Mouse (Mus musculus): Measurements from ENCODE around the gene Sbk2.
"Not testable (repeated sequence)": the region's sequence is repeated elsewhere in the genome, so short reads cannot be mapped to it uniquely, and the experiment has no call there.

The Sbk2 gene

GRCm38 (mm10) chr7:4964272-4964671, at the start of gene Sbk2:
Gene Sbk2 (minus strand): TSS chr7:4964406.
- DNase-seq (ENCODE audit: low spot score in 2 of 2), result peak; percentile 78 to 85

- no peak for DNase-seq (ENCODE audit: low spot score in 2 of 2)
Measured at GRCm38 (mm10) chr7:5012681-5013513, 48.7 kb upstream of the Sbk2 start.

- DNase-seq (ENCODE audit: low spot score in 2 of 2), result no peak
Measured at GRCm38 (mm10) chr7:5008229-5008628, 44.0 kb upstream of the Sbk2 start.

GRCm38 (mm10) chr7:5002876-5003275, 38.7 kb upstream of the Sbk2 start:
- not testable (repeated sequence) for DNase-seq (ENCODE audit: low spot score in 2 of 2)

GRCm38 (mm10) chr7:4999876-5000275, 35.7 kb upstream of the Sbk2 start:
- no peak for DNase-seq (ENCODE audit: low spot score in 2 of 2)

- no peak for DNase-seq (ENCODE audit: low spot score in 2 of 2)
Measured at GRCm38 (mm10) chr7:4996934-4997333, 32.7 kb upstream of the Sbk2 start.

GRCm38 (mm10) chr7:4996003-4996895, 32.0 kb upstream of the Sbk2 start, which contains the start of gene Zfp579:
Gene Zfp579 (minus strand): TSS chr7:4996158.
- DNase-seq (ENCODE audit: low spot score in 2 of 2), result peak; percentile 92 to 97

GRCm38 (mm10) chr7:4995268-4996002, 31.2 kb upstream of the Sbk2 start:
- no peak for DNase-seq (ENCODE audit: low spot score in 2 of 2)

- no peak for DNase-seq (ENCODE audit: low spot score in 2 of 2)
Measured at GRCm38 (mm10) chr7:4993999-4994788, 30.0 kb upstream of the Sbk2 start.

GRCm38 (mm10) chr7:4993347-4993998, 29.3 kb upstream of the Sbk2 start:
- DNase-seq (ENCODE audit: low spot score in 2 of 2), result no peak

GRCm38 (mm10) chr7:4988250-4988649, 24.0 kb upstream of the Sbk2 start:
- no peak for DNase-seq (ENCODE audit: low spot score in 2 of 2)

GRCm38 (mm10) chr7:4976832-4977231, 12.6 kb upstream of the Sbk2 start:
- no peak for DNase-seq (ENCODE audit: low spot score in 2 of 2)

GRCm38 (mm10) chr7:4975455-4975854, 11.2 kb upstream of the Sbk2 start:
- DNase-seq (ENCODE audit: low spot score in 2 of 2), result no peak

GRCm38 (mm10) chr7:4972321-4973047, 8.3 kb upstream of the Sbk2 start:
- no peak for DNase-seq (ENCODE audit: low spot score in 2 of 2)

GRCm38 (mm10) chr7:4971710-4972109, 7.5 kb upstream of the Sbk2 start:
- DNase-seq (ENCODE audit: low spot score in 2 of 2), result no peak

GRCm38 (mm10) chr7:4971068-4971467, 6.9 kb upstream of the Sbk2 start, which contains the start of gene Sbk3:
Gene Sbk3 (minus strand): TSS chr7:4971168.
- no peak for DNase-seq (ENCODE audit: low spot score in 2 of 2)

- no peak for DNase-seq (ENCODE audit: low spot score in 2 of 2)
Measured at GRCm38 (mm10) chr7:4964988-4965387, 782 bp upstream of the Sbk2 start.

- DNase-seq (ENCODE audit: low spot score in 2 of 2), result no peak
Measured at GRCm38 (mm10) chr7:4963527-4963926, 679 bp downstream of the Sbk2 start.

GRCm38 (mm10) chr7:4957361-4957760, 6.8 kb downstream of the Sbk2 start:
- DNase-seq (ENCODE audit: low spot score in 2 of 2), result no peak

Data from urinary bladder, postnatal 4 days (tissue).